Mouse (Mus musculus) liver, postnatal 0 days (tissue): ENCODE data around the gene Rapgef4.

Source experiments
- CTCF ChIP-seq: sonication (generic); IDR thresholded peaks from 2 replicates; pipeline ENCODE4 v1.5.1; 2016; ENCODE audit warnings: antibody characterized with exemption, low read depth
- EP300 ChIP-seq: IDR thresholded peaks from 2 replicates; pipeline ENCODE4 v1.6.1; 2016; ENCODE audit warnings: antibody characterized with exemption, low read depth, mild to moderate bottlenecking

- no peak for TF ChIP-seq EP300
- TF ChIP-seq CTCF: no peak
Observed at GRCm38 (mm10) chr2:71992129-71992528, 11.1 kb downstream of the Rapgef4 start.
